Mouse (Mus musculus): ENCODE measurements around the gene Tapbp. TPM values are rescaled to one million over a fixed set of nuclear protein-coding genes. Genes with fewer than 3 reads are reported as not detected.

Gene Tapbp
- polyA plus RNA-seq, 1 experiment from 2014 or later, result 47.9 TPM

- Histone ChIP-seq H3K27me3 (ENCODE audit: control insufficient read depth, insufficient read depth, low read length) (no peaks in the 10 kb centered on the region), H3K9me3 (ENCODE audit: control insufficient read depth, low read depth, low read length) (no peaks in the 10 kb centered on the region), H3K9ac (replicated peaks; ENCODE audit: low read depth, low read length) (no peak overlapping the region), H3K4me3 (ENCODE audit: low read depth, low read length) (no peak overlapping the region), H3K4me2 (replicated peaks; ENCODE audit: low read depth, low read length) (no peak overlapping the region), H3K27ac (ENCODE audit: low read length) (no peak overlapping the region), H3K36me3 (ENCODE audit: control insufficient read depth, insufficient read depth, low read length) (peaks cover 5% of the 10 kb centered on the region; the same call in 1 of the 2 replicates), H3K4me1 (ENCODE audit: control insufficient read depth, insufficient read depth, low read length) (no peaks in the 10 kb centered on the region)
- no peak for ATAC-seq (ENCODE audit: insufficient number of reproducible peaks, insufficient read depth, low FRiP score, low read depth)
- 3% methylated on average over 9 of the region's 9 CpGs for WGBS
These were observed 52.8 kb downstream of the Tapbp start for GRCm38 (mm10) chr17:33968489-33968888.

GRCm38 (mm10) chr17:33968927-33969326, 53.2 kb downstream of the Tapbp start:
- no peak for ATAC-seq (ENCODE audit: insufficient number of reproducible peaks, insufficient read depth, low FRiP score, low read depth)
- H3K9me3 ChIP-seq (ENCODE audit: control insufficient read depth, low read depth, low read length), result no peaks in the 10 kb centered on the region
- H3K27ac ChIP-seq (ENCODE audit: low read length), result no peak overlapping the region
- no peak overlapping the region for H3K9ac ChIP-seq (replicated peaks; ENCODE audit: low read depth, low read length)
- WGBS, result 34% methylated on average over 5 of the region's 5 CpGs
- peaks cover 5% of the 10 kb centered on the region; the same call in 1 of the 2 replicates for H3K36me3 ChIP-seq (ENCODE audit: control insufficient read depth, insufficient read depth, low read length)
- no peaks in the 10 kb centered on the region for H3K27me3 ChIP-seq (ENCODE audit: control insufficient read depth, insufficient read depth, low read length)
- H3K4me3 ChIP-seq (ENCODE audit: low read depth, low read length), result no peak overlapping the region
- H3K4me2 ChIP-seq (replicated peaks; ENCODE audit: low read depth, low read length), result no peak overlapping the region
- no peaks in the 10 kb centered on the region for H3K4me1 ChIP-seq (ENCODE audit: control insufficient read depth, insufficient read depth, low read length)

DNA sequence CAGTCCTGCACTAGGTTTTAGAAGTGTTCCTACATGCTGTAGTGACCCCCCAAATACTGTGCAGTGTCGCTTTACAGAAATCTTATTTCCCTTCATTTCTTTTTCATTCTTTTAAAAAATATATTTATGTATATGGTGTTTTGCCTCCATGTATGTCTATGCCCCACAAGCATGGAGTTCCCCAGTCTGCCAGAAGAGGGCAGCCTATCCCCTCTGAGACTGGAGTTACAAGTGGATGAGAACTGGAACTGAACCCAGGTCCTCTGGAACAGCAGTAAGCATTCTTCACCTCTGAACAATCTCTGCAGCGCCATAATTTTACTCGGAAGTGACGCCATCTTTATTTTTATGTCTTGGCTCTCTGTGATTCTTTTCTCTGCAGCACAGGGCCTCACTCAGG, 53.7 kb downstream of the Tapbp start:
- Histone ChIP-seq H3K27me3 (ENCODE audit: control insufficient read depth, insufficient read depth, low read length) (no peaks in the 10 kb centered on the region), H3K4me1 (ENCODE audit: control insufficient read depth, insufficient read depth, low read length) (no peaks in the 10 kb centered on the region), H3K9ac (replicated peaks; ENCODE audit: low read depth, low read length) (no peak overlapping the region), H3K4me2 (replicated peaks; ENCODE audit: low read depth, low read length) (no peak overlapping the region), H3K9me3 (ENCODE audit: control insufficient read depth, low read depth, low read length) (no peaks in the 10 kb centered on the region), H3K36me3 (ENCODE audit: control insufficient read depth, insufficient read depth, low read length) (peaks cover 5% of the 10 kb centered on the region; the same call in 1 of the 2 replicates), H3K4me3 (ENCODE audit: low read depth, low read length) (no peak overlapping the region), H3K27ac (ENCODE audit: low read length) (no peak overlapping the region)
- no peak for ATAC-seq (ENCODE audit: insufficient number of reproducible peaks, insufficient read depth, low FRiP score, low read depth)
- 76% methylated on average over 4 of the region's 4 CpGs for WGBS

- H3K4me3 ChIP-seq (ENCODE audit: low read depth, low read length), result no peak overlapping the region
- no peaks in the 10 kb centered on the region for H3K9me3 ChIP-seq (ENCODE audit: control insufficient read depth, low read depth, low read length)
- no peak overlapping the region for H3K27ac ChIP-seq (ENCODE audit: low read length)
- ATAC-seq (ENCODE audit: insufficient number of reproducible peaks, insufficient read depth, low FRiP score, low read depth), result no peak
- no peaks in the 10 kb centered on the region for H3K4me1 ChIP-seq (ENCODE audit: control insufficient read depth, insufficient read depth, low read length)
- peaks cover 2% of the 10 kb centered on the region for H3K27me3 ChIP-seq (ENCODE audit: control insufficient read depth, insufficient read depth, low read length)
- H3K4me2 ChIP-seq (replicated peaks; ENCODE audit: low read depth, low read length), result no peak overlapping the region
- H3K36me3 ChIP-seq (ENCODE audit: control insufficient read depth, insufficient read depth, low read length), result no peaks in the 10 kb centered on the region
- H3K9ac ChIP-seq (replicated peaks; ENCODE audit: low read depth, low read length), result no peak overlapping the region
- 7% methylated on average over 1 of the region's 1 CpGs for WGBS
These were observed 57.0 kb downstream of the Tapbp start for GRCm38 (mm10) chr17:33972691-33973090.

- no peak overlapping the region for H3K4me2 ChIP-seq (replicated peaks; ENCODE audit: low read depth, low read length)
- H3K27me3 ChIP-seq (ENCODE audit: control insufficient read depth, insufficient read depth, low read length), result peaks cover 11% of the 10 kb centered on the region
- no peaks in the 10 kb centered on the region for H3K9me3 ChIP-seq (ENCODE audit: control insufficient read depth, low read depth, low read length)
- no peak overlapping the region for H3K27ac ChIP-seq (ENCODE audit: low read length)
- WGBS, result 52% methylated on average over 3 of the region's 3 CpGs
- H3K9ac ChIP-seq (replicated peaks; ENCODE audit: low read depth, low read length), result no peak overlapping the region
- H3K4me3 ChIP-seq (ENCODE audit: low read depth, low read length), result no peak overlapping the region
- peaks cover 4% of the 10 kb centered on the region; the same call in 1 of the 2 replicates for H3K4me1 ChIP-seq (ENCODE audit: control insufficient read depth, insufficient read depth, low read length)
- no peaks in the 10 kb centered on the region for H3K36me3 ChIP-seq (ENCODE audit: control insufficient read depth, insufficient read depth, low read length)
- no peak for ATAC-seq (ENCODE audit: insufficient number of reproducible peaks, insufficient read depth, low FRiP score, low read depth)
These were observed 57.9 kb downstream of the Tapbp start for GRCm38 (mm10) chr17:33973572-33973971.

DNA sequence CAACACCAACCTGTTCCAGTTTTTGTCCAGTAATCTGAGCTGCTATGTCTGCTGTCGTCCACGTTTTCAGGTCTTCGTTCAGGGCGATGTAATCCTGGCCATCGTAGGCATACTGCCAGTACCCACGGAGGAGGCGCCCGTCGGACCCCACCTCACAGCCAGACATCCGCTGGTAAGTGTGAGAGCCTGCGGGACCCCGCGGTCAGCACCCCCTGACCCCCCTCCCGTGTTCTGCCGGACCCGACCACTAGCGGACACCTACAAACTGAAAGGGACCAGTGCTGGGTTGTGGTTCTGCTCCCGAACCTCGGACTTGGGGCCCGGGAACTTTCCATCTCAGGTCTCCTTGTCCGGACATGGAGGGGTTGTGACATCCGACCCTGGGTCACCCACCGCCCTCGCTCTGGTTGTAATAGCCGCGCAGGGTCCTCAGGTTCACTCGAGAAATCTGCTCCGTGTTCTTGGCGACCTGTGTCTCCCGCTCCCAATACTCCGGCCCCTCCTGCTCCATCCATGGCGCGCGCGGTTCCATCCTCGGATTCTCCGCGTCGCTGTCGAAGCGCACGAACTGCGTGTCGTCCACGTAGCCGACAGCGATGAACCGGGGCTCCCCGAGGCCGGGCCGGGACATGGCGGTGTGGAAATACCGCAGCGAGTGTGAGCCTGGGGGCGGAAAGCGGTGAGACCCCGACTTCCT, 62.3 kb downstream of the Tapbp start:
- Histone ChIP-seq H3K27ac (ENCODE audit: low read length) (no peak overlapping the region), H3K4me2 (replicated peaks; ENCODE audit: low read depth, low read length) (peak overlapping the region; percentile 59), H3K9ac (replicated peaks; ENCODE audit: low read depth, low read length) (0 out of 2 replicates have a peak overlapping the region, but pooled peaks have one; percentile 25), H3K9me3 (ENCODE audit: control insufficient read depth, low read depth, low read length) (no peaks in the 10 kb centered on the region), H3K4me1 (ENCODE audit: control insufficient read depth, insufficient read depth, low read length) (peaks cover 4% of the 10 kb centered on the region; the same call in 1 of the 2 replicates), H3K4me3 (ENCODE audit: low read depth, low read length) (peak overlapping the region; percentile 29), H3K36me3 (ENCODE audit: control insufficient read depth, insufficient read depth, low read length) (no peaks in the 10 kb centered on the region), H3K27me3 (ENCODE audit: control insufficient read depth, insufficient read depth, low read length) (peaks cover 17% of the 10 kb centered on the region)
- ATAC-seq (ENCODE audit: insufficient number of reproducible peaks, insufficient read depth, low FRiP score, low read depth), result no peak
- 2% methylated on average over 57 of the region's 57 CpGs for WGBS

DNA sequence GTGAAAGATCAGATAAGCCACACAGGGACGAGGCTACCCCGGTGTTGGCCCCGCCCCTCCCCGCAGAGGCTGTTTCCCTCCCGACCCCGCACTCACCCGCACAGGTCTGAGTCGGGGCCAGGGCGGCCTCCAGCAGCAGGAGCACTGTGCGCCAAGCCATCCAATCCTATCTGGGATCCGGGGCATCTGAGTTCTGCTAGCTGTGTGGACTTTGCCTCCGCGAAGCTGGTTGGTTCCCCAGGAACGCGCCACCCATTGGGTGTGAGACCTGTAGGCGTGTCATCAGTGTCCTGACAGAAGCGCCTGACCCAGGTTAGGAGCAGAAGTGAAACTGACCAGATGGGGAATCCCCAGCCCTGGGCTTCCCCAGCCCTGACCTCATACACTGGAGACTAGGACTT, 62.9 kb downstream of the Tapbp start:
- H3K9me3 ChIP-seq (ENCODE audit: control insufficient read depth, low read depth, low read length), result no peaks in the 10 kb centered on the region
- H3K4me3 ChIP-seq (ENCODE audit: low read depth, low read length), result peak overlapping the region; percentile 29
- peaks cover 4% of the 10 kb centered on the region; the same call in 1 of the 2 replicates for H3K4me1 ChIP-seq (ENCODE audit: control insufficient read depth, insufficient read depth, low read length)
- 0 out of 2 replicates have a peak overlapping the region, but pooled peaks have one; percentile 25 for H3K9ac ChIP-seq (replicated peaks; ENCODE audit: low read depth, low read length)
- no peaks in the 10 kb centered on the region for H3K36me3 ChIP-seq (ENCODE audit: control insufficient read depth, insufficient read depth, low read length)
- under 1% methylated on average over 16 of the region's 17 CpGs for WGBS
- ATAC-seq (ENCODE audit: insufficient number of reproducible peaks, insufficient read depth, low FRiP score, low read depth), result peak; percentile 75
- no peak overlapping the region for H3K27ac ChIP-seq (ENCODE audit: low read length)
- peak overlapping the region; percentile 59 for H3K4me2 ChIP-seq (replicated peaks; ENCODE audit: low read depth, low read length)
- peaks cover 17% of the 10 kb centered on the region for H3K27me3 ChIP-seq (ENCODE audit: control insufficient read depth, insufficient read depth, low read length)
